Mouse (Mus musculus): ENCODE data around the gene H13.

Gene H13

GRCm38 (mm10) chr2:152736748-152737147, 67.5 kb downstream of the H13 start:
- DNase-seq: peak in 1 of 2 experiments; percentile 64

GRCm38 (mm10) chr2:152737306-152738221, 68.3 kb downstream of the H13 start:
- DNase-seq: peak in 1 of 2 experiments; percentile 69

DNA sequence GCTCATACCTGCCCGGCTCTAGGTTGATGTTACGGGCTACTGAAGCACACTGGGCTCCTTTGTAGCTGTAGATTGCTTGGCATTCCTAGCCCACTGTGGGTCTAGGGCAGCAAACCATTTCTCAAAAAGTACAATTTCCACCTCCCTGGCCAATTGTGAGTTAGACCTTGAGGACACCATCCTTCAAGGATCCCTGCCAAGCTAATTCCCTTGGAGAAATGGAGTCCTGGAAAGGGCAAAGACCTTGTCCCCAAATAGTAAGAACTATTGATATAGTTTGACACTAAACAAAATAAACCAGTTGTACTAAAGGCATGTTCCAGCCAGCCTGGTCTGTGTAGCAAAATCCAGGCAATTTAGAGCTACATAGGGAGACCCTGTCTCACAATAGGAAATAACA, 69.1 kb downstream of the H13 start:
- peak in 1 of 2 experiments; percentile 48 for DNase-seq

- DNase-seq: peak; percentile 91 to 97
Observed at GRCm38 (mm10) chr2:152739031-152739841, 70.0 kb downstream of the H13 start.

GRCm38 (mm10) chr2:152739842-152740260, 70.6 kb downstream of the H13 start:
- peak; percentile 69 to 85 for DNase-seq

DNA sequence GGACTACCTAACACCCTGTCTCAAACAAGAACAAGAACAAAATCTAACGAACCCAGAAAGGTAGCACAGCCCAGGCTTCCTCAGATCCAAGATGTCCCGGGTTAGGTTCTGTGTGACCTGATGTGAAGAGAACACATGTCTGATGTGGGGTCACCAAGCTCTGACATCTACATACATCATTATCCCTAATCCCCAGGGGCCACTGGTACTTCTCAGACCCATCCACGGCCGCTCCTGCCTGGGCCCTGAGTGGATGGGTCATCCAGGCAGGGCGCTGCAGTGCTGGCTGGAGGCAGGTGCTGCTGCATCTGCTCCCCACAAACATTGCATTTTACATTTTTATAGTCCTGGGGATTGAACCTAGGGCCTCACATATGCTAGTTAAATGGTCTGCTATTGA, 71.2 kb downstream of the H13 start:
- no peak for DNase-seq

DNA sequence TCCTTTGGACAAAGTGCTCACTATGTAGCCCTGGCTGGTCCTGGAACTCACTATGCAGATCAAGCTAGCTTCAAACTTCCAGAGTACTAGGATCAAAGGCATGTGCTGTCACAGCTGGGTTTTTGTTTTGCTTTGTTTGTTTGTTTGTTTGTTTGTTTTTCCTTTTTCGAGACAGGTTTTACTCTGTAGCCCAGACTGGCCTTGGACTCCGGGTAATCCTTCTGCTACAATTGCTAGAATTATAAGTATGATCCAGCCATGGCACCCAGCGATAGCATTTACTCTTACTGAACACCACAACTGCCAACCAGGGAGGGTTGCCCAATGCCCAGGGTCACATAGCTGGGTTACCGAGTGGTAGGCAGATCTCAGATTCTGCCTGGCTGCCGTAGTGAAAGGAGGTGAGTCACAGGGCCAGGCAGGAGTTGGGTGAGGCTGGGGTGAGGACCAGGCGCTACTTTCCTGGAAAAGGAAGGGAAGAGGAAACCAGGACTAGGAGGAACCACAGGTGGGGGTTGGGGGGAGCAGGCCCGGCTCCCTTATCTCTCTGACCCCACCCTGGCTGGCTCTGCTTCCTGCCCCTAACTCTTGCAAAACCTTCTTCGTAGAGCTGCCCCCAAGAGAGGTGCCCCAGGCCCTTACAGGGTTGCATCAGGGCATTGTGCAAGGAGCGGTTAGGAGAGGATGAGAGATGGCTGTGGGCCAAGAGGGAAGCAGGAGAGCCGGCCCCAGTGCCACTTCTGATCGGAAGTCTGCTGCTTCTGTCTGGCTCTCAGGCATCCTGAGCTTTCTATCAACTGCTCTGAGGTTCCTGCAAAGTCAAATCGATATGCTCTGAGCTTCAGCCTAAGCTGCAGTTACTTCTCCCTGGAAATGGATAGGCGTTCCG, 72.1 kb downstream of the H13 start:
- DNase-seq: peak; percentile 83 to 90

DNA sequence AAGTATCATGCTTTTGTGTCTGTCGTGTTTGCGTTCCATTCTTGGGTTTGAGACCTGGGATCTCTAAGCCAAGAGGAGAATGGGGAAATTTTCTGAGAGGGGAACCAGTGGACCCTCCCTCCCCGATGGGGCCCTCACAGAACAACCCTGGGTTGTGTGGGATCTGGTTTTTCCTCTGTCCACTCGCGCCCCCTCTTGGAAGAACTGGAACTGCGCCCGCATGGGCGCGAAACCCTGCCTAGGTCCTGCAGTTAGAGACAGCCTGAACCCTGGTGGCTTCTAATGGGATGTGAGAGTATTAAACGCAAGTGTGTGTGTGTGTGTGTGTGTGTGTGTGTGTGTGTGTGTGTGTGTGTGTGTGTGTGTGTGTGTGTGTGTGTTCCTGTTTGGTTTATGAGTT, 73.2 kb downstream of the H13 start:
- DNase-seq: peak; percentile 84 to 88

DNA sequence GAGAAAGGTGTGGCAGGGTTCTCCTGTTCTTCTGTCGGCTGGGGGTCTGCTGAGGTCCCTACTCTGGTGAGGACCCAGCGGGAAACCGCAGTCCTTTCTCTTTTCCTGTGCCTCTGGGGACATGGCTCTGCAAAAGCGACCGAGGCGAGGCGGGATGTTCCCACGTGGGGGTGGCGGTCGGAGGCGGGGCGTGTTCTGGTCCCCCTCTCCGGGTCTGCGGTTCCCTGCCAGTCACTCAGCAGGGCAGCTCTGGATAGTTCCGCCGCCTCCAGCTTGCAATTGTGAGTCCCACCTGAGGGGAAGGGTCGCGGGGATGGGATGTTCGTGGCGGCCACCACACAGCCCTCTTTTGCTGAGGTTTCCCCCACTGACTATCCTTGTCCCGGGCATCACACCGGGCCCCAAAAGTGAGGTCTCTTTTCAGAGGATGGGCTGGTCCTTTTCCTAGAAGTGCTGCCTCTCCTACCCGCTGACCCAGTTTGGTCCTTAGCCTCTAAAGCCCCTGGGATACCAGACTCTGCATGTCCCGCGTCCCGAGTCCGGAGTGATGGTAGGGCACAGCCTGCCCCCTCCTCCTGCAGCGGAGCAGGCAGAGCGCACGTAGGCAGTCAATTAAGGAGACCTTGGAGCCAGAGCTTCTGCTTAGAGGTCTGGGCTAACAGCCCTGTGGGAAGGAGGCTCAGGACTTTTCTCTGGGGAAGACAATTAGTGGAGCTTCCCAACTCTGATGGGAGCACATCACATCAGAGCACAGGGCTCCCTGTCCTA, 84.9 kb downstream of the H13 start, which contains the start of gene Cox4i2:
Gene Cox4i2 (plus strand): TSS at position 230 of the 768 bp plus-strand sequence.
- DNase-seq: peak in 1 of 2 experiments; percentile 45

- DNase-seq: no peak
Observed at GRCm38 (mm10) chr2:152756474-152757393, 87.5 kb downstream of the H13 start.

- no peak for DNase-seq
Observed at GRCm38 (mm10) chr2:152757478-152757877, 88.2 kb downstream of the H13 start.
